Mouse (Mus musculus) liver, embryonic 11.5 days (tissue): ENCODE measurements around the gene Stk26. TPM values are rescaled to one million over a fixed set of nuclear protein-coding genes. Genes with fewer than 3 reads are reported as not detected.

Source experiments
- polyA plus RNA-seq: library from polyadenylated mRNA; unstranded; fragments of >200 nt; fragmentation: Nextera tagmentation; extraction: Ambion mirVana; gene quantifications from 2 replicates; pipeline ENCODE4 v1.2.1, GENCODE M21; 2014

Gene Stk26
- polyA plus RNA-seq, 1 experiment from 2014 or later, result 7.0 TPM

Other genes with a start within 250 kb of the Stk26 start
- 0.57 and 0.99 TPM in 2 replicates for gene Frmd7, start 101.7 kb downstream of the Stk26 start, polyA plus RNA-seq
- 22.4 and 23.6 TPM in 2 replicates for gene Rap2c, start 177.0 kb downstream of the Stk26 start, polyA plus RNA-seq